Mouse (Mus musculus) naive thymus-derived CD4-positive, alpha-beta T cell, adult 2 months (primary cell): ENCODE measurements around the gene Nxpe3.
"Not testable (repeated sequence)": the region's sequence is repeated elsewhere in the genome, so short reads cannot be mapped to it uniquely, and the experiment has no call there.

Experiments
- DNase-seq: peaks from one replicate; pipeline ENCODE4 v3.0.0-alpha.2; 2011; ENCODE audit warnings: low read depth

Nxpe3 gene

GRCm38 (mm10) chr16:55890346-55891136 lies 4.5 kb downstream of the Nxpe3 start:
- peak; percentile 25 for DNase-seq

GRCm38 (mm10) chr16:55889451-55889850 lies 5.6 kb downstream of the Nxpe3 start:
- DNase-seq: peak; percentile 45

DNA sequence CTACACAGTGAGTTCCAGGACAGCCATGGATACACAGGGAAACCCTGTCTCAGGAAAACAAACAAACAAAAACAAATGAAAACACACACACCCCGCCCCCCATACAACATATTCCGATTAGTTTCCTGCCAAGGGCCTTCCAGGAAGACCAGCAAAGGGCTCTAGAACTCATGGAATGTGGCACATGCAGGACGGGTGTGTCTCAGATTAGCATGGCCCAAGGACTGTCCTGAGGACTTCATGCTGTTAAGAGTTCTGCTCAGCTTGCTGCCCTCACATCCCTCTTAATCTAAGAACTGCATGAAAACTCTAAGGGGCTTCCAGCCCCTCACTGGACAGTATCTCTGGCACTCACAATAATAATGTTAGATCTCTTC lies 6.5 kb downstream of the Nxpe3 start:
- DNase-seq: no peak

GRCm38 (mm10) chr16:55887814-55888583 lies 7.1 kb downstream of the Nxpe3 start:
- DNase-seq: peak; percentile 77

DNA sequence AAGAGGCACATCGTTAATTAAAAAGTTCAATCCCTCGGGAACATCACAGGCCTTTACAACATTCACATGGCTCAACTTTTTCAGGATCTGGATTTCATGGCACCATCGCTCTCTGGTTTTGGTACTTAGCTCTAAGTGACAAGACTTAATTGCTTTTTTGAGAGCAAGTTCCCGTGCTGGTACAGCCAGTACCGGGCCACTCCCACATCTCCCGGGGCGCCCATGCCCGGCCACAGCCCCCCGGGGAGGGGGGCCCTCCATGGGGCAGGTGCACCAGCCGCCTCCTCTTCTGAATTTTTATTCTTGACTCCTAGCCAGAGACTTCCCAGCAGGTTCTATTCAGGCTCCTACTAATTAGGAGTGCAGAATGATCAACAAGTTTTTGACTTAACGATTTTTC lies 10.8 kb downstream of the Nxpe3 start:
- DNase-seq: no peak

DNA sequence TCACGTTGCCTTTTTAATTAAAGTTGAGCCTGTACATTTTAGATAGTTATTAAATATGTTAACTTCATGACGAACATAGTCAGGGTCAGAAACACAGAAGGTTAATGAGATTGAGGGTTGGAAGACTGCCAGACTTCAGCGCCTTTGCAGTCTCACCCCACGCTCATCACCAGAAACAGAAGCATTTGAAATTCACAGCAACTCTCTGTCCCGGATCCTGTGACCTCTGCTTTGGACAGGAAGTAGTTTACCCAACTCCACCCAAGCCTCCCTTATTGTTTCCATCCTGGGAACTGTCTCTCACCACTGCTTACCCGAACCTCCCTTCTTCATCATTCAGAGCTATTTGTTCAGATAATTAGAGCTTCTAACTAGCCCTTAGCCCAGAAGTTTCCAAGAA lies 19.1 kb downstream of the Nxpe3 start:
- no peak for DNase-seq

DNA sequence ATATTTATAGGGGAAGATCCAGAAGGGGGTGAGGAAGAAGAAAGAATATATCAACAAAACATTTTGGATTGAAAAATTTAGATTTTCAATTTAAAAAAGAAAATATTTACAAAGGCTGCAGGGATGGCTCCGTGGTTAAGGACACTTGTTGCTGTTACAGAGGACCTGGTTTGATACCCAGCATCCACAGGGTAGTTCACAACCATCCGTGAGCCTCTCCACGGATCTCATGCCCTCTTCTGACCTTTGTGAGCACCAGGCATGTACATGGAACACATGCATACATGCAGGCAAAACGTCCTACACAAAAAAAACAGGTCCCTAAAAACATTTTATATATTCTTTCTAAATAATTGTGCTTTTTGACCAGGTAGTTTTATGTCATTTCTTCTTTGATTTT lies 31.3 kb downstream of the Nxpe3 start:
- no peak for DNase-seq

DNA sequence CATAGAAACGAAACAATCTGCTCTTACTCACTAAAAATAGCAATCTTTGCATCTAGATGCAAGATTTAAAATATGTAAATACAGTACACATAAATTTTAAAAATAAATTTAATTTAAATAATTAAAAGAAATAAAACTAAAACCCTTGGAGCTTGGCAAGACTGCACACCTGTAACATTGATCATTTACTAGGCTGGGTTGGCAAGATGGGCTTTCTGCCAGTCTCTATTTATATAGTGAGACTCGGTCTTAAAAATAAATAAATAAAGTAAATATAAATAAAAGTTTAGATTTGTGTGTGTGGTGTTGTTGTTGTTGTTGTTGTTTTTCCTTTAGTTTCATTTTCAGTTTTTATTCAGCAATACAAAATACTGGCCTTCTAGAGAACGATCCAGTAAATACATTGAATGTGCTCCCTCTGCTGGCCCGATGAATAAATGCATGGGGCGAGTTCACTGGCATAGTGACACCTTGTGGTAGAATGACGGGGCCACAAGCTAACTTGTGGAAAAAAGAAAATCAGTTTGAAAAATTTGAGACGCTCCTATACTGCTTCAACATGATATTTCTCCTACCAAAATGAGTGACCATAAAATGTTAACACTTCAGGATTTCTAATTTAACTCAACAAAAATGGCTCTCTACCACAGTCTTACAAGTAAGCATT lies 31.8 kb downstream of the Nxpe3 start:
- peak; percentile 88 for DNase-seq

GRCm38 (mm10) chr16:55861104-55861503 lies 34.0 kb downstream of the Nxpe3 start:
- no peak for DNase-seq

DNA sequence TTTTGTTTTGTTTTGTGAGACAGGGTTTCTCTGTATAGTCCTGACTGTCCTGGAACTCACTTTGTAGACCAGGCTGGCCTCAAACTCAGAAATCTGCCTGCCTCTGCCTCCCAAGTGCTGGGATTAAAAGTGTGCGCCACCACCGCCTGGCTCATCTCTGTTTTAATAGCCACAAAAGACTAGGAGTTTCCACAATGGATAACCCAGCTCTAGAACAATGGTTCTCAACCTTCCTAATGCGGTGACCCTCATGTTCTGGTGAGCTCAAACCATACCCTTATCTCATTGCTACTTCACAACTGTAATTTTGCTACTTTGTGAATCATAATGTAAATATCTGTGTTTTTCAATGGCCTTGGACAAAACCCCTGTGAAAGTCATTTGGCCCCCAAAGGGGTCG lies 35.7 kb downstream of the Nxpe3 start:
- DNase-seq: not testable (repeated sequence)

DNA sequence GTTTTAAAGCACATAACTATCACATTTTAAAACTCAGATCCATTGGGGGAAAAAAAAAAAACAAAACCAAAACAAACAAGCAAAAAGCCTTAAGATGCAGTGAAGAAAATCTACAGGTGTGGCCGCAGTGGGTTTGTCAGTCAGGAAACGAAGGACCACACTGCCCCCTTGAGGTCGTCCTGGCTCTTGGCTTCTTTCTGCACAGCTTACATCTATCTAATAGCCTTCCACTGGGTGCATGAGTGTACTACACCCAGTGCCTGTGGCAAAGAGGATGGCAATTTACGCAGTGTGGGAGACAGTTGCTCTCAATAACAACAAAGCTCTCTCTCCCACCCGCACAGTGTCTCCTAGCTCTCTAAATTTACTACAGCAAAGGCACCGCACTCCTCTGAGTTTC lies 36.6 kb downstream of the Nxpe3 start:
- peak; percentile 87 for DNase-seq

DNA sequence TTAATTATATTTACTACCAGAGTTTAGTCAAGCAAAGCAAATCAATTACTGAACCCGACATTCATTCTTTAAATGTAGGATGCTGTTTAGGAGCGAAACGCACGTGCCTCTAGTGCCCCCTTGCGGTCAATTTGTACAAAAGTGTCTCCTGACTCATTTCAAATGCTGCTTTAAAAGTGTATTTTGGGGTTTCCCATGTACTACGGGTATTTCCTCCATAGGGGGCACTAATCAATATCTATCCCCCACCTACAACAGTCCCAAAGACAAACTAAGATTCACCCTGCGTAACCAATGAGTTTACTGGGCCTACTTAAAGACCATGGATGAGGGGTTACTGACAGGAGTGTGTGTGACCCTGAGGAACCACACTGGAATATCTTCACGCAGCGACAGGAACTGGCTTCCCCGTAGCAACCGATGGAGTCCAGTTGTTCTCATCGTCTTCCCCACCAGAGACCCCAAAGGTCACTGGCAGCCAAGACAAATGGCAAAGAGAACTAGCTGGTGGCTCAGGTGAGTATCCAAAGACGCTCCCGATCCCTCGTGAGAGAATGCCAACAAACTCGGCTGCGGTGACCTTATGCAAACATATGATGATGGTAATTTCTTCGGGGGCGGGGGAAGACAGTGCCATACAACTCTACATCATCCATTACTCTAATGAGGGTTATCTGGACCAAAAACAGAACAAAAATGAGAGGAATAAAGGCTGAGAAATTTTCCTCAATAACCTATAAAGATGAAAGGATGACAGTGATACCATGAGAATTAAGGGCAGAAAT lies 42.0 kb downstream of the Nxpe3 start:
- peak; percentile 91 for DNase-seq

- no peak for DNase-seq
Observed at GRCm38 (mm10) chr16:55852515-55852914, 42.6 kb downstream of the Nxpe3 start.

DNA sequence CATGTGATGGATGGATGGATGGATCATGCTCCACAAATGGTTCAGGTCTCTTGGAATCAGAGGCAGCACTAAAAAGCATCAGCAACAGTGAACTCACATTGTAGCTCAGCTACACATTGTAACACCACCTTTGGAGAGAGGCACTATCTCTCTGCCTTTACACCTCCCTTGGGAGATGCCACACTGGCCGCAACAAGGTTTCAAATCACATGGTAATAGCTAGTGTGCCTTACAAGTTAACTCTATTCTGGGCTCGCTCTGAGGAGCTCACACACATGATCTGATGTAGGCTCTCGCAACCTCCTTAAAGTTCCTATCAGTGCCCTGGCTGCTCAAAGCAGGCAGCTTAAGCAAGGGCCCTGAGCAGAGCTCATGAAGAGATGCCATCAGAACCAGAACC lies 44.6 kb downstream of the Nxpe3 start:
- no peak for DNase-seq

DNA sequence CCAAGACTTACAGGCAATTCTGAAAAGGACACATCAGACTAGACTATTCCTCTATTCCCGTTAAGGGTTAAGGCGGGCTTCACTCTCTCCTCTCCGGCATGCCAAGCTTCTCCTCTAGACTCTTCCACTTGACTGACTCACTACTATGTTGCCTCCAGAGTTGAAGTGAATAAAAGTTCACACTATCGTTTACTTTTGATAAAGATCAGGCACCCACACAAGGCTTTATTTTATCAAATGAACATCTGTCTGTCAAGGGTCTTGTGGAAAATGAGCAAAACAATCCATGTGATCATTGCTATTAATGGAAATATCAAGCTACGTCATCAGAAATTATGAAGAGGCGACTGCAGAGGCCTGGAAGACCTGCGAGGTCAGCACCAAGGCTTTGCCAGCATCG lies 47.4 kb downstream of the Nxpe3 start:
- DNase-seq: no peak

DNA sequence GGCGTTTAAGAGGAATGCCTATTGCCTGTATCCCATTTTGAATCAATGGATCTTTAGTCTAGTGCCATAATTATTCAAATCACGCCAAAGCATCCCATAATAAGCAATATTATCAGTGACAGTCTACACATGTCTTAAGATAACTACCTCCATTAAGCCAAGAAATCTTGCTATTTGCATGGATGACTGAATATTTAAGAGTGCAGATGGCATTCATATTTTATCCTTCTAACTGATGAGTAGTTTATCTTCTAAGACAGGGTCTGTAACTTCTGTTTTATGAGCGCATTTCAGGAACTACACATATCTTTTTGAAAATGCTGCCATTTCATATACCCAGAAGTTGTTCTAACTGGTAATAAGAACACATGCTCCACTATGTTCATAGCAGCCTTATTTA lies 50.2 kb downstream of the Nxpe3 start:
- no peak for DNase-seq

- DNase-seq: no peak
Observed at GRCm38 (mm10) chr16:55843919-55844318, 51.2 kb downstream of the Nxpe3 start.

DNA sequence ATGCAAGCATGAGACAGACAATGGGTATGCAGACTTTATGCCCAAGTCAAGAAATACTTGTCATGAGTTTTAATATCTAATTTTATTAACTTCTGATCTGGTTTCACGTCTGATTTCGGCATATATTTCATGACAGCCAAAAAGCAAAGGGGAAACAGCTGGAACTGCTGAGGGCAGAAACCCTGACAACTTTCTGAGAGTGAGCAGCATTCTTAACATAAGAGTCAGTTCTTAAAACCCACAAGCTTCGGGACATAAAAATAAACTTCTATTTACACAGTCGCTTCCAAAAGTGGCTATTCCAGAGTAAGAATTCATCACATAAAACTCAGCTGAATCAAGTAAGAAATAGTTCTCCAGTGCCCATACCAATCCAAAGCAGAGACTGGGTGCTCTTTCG lies 52.0 kb downstream of the Nxpe3 start:
- no peak for DNase-seq

DNA sequence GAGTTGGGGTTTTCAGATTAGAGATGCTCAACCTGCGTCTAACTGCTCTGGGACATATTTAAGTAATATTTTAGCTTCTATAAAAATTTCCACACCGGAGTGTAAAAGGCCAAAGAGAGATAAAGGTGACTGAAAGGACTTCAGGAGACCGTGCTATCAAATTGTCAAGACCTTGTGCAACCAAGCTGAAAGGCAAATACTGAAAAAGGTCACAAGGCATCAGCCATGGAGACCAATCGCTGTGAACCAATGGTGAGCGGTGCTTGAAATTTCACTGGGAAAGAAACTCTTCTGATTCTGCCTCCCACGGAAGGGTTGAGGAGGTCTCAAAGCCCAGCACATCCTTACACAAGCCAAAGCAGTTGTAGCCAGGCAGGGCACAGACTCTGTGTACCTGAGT lies 53.6 kb downstream of the Nxpe3 start:
- DNase-seq: no peak

DNA sequence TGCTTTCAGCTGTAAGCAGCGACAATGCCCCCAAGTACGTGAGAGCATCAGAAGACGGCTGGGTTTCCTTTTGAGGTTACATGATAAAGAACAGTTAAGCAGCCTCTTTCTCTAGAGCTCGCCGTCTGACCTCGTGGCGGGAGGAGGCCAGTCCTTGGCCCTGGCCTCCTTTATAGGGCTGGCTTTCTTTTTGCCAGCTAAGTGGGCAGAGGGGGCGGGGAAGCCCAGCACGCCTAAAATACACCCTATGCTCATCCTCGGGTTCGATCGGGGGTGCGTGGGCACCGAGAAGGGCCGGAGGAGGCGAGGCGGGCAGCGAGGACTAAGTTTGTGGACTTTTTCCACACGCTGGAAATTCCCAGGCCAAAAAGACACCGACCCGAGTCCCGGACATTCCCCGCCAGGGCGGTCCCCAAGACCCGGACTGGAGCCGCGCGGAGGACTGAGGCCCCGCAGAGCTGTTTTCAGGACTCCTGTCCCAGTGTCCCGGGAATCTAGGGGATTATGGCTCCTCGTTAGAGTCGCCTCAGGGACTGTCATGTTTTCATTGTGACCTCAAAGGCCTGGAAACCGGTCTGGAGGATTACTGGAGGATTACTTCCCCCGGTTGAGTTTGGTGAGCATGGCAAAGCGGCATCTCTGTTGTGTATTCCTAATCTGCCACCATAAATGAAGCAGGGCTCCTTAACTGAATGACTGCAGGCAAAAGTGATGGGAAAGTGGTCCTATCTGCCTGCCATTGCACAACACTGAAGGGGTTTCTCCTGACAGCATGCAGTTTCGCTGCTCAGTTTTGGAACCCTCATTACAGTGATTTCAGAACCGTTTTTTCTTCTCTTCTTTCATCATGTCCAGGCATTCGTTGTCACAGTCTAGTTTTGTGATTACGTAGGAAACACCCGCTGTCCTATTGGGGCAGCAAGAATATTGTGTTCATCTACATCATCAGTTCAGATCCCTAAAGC lies 56.3 kb downstream of the Nxpe3 start, which contains the start of gene Nfkbiz:
Gene Nfkbiz, minus strand, starts transcription at position 390 of the 965 bp plus-strand sequence.
- DNase-seq: peak; percentile 73

- DNase-seq: no peak
Observed at GRCm38 (mm10) chr16:55838129-55838509, 57.0 kb downstream of the Nxpe3 start.
